Mouse (Mus musculus): ENCODE measurements around the gene Timp2. TPM values are rescaled to one million over a fixed set of nuclear protein-coding genes. Genes with fewer than 3 reads are reported as not detected.

The Timp2 gene
- polyA plus RNA-seq, 1 experiment = 8.4 TPM

DNA sequence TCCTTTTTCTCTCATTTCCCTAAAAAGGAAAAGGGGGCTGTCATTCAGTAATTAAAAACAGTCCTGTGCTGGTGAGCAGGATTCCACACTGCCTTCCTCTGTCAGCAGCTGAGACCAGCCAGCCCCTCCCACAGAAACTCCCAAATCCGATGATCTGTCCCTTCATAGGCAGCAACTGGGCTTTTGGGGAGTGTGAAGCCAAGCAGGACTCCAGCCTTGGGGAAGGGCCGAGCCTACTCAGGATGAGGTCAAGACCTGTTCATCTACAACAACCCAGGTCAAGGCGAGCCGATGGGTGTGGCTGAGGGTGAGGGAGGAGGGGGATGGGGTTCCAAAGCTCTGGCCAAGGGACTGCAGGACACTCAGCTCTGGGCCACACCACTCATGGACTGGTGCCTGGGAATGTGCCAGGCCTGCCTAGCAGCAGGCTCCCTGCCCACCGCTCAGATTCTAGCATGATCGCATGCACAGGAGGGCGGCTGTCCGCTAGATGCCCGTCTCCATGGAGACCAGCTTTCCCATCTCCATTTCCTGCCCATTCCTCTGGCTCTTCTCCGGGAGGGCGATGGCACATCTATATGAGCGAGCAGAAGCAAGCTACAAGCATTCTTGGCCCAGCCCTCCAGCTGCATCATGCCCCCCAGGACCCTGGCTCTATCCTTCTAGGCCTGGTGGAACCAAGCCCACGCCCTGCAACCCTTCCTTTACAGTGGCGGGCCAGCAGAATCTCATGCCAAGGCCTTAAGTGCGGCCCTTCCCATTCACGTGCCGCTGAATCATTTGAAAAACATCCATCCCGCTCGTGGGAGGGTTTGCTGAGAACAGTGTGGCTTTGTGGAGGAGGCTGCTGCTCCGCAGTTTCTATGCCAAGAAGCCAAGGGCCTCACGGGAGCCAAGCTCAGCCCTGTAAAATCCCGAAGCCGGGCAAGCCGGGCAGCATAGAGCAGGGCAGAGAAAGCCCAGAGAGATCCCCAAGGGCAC is 28.3 kb downstream of the Timp2 start:
- H3K4me1 ChIP-seq = peaks cover 9% of the 10 kb centered on the region
- H3K4me3 ChIP-seq (replicated peaks) = no peak overlapping the region
- H3K36me3 ChIP-seq (replicated peaks; ENCODE audit: low read length) = no peaks in the 10 kb centered on the region
- TF ChIP-seq FLI1 (IDR thresholded peaks at IDR 0.05; ENCODE audit: low read length) (no peak), GATA1 (IDR thresholded peaks at IDR 0.05; ENCODE audit: borderline replicate concordance, low read length) (no peak)
- peaks cover 81% of the 10 kb centered on the region for H3K27me3 ChIP-seq (replicated peaks)
- H3K9me3 ChIP-seq = no peaks in the 10 kb centered on the region

DNA sequence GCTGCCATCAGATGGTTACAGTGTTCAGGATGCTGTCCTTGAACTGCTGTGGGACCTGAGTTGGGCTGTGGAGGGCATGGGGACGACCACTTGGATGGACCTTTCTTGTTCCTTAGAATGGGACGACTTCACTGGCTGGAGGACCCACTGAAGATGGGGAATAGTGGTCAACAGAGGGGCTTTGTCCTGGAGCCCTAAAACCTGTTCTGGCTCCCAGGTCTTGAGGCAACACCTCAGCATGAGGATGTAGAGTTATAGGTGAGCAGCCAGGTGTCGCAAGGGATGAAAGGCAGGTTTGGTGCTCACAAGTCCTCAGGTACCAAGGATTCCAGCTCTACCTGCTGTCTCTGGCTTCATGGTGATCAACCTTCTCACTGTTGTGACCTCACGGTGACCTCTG is 29.0 kb downstream of the Timp2 start:
- no peak for TF ChIP-seq GATA1 (IDR thresholded peaks at IDR 0.05; ENCODE audit: borderline replicate concordance, low read length)
- TF ChIP-seq FLI1 (IDR thresholded peaks at IDR 0.05; ENCODE audit: low read length) = no peak
- no peaks in the 10 kb centered on the region for H3K9me3 ChIP-seq
- no peaks in the 10 kb centered on the region for H3K36me3 ChIP-seq (replicated peaks; ENCODE audit: low read length)
- peaks cover 9% of the 10 kb centered on the region for H3K4me1 ChIP-seq
- peaks cover 84% of the 10 kb centered on the region for H3K27me3 ChIP-seq (replicated peaks)
- peak overlapping the region; percentile 23 for H3K4me3 ChIP-seq (replicated peaks)

DNA sequence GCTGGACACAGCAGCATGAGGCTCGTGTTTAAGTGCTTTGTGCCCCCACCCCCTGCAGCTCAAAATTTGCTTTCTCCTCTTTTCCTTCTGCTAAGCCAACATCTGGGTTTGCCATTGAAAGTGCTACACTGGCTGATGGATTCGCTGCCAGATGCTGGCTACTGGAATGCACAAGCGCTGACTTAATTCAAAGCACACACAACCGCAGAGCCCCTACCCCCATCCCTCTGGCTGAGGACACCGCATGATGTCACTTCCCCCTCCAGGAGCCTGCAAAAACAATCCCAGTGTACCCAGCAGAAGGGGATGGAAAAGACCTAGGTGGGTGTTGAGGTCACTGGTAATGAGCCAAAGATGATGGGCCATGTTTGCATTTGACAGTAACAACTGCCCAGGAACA is 31.0 kb downstream of the Timp2 start:
- Histone ChIP-seq H3K36me3 (replicated peaks; ENCODE audit: low read length) (no peaks in the 10 kb centered on the region), H3K4me3 (replicated peaks) (no peak overlapping the region), H3K27me3 (replicated peaks) (peaks cover 86% of the 10 kb centered on the region), H3K4me1 (peaks cover 9% of the 10 kb centered on the region), H3K9me3 (no peaks in the 10 kb centered on the region)
- TF ChIP-seq FLI1 (IDR thresholded peaks at IDR 0.05; ENCODE audit: low read length) (no peak), GATA1 (IDR thresholded peaks at IDR 0.05; ENCODE audit: borderline replicate concordance, low read length) (no peak)

DNA sequence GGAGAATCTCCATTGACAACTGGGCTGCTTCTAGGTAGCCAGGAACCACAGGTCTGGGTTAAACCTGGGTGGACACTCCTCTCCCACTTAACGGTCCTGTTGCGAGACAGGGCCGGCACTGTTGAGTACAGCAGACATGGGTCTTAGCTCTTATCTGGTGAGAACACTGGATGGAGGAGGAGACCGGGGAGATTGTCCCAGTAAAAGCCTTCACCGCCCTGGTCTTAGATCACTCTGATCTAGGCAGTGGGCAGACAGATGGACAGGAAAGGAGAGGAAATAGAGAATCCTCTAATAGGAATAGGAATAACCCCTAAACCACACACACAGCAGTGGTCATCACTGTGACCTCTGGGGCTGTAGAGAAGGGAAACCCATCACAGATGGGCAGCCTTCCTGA is 31.6 kb downstream of the Timp2 start:
- no peak for TF ChIP-seq GATA1 (IDR thresholded peaks at IDR 0.05; ENCODE audit: borderline replicate concordance, low read length)
- TF ChIP-seq FLI1 (IDR thresholded peaks at IDR 0.05; ENCODE audit: low read length) = no peak
- Histone ChIP-seq H3K9me3 (no peaks in the 10 kb centered on the region), H3K4me3 (replicated peaks) (no peak overlapping the region), H3K36me3 (replicated peaks; ENCODE audit: low read length) (no peaks in the 10 kb centered on the region), H3K27me3 (replicated peaks) (peaks cover 90% of the 10 kb centered on the region), H3K4me1 (peaks cover 9% of the 10 kb centered on the region)

DNA sequence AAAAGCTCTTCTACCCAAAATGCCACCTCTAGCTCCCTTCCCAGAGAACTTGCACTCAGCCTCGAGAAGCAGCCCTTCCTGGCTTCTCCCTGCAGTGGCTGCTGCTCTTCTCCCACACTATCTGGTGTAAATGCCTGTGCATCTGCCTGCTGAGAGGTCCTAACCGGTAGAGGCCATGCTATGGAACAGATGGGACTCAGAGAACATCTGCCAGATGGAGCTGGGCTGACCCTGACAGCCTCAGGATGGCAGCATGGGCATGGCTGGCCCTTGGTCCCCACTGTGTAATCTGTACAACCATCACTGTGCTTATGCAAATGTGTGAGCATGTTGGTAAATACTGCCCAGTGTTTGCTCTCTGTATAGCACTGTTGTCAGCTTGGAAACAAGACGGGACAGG is 32.9 kb downstream of the Timp2 start:
- Histone ChIP-seq H3K4me1 (peaks cover 9% of the 10 kb centered on the region), H3K9me3 (no peaks in the 10 kb centered on the region), H3K27me3 (replicated peaks) (peaks cover 82% of the 10 kb centered on the region), H3K36me3 (replicated peaks; ENCODE audit: low read length) (no peaks in the 10 kb centered on the region), H3K4me3 (replicated peaks) (no peak overlapping the region)
- TF ChIP-seq FLI1 (IDR thresholded peaks at IDR 0.05; ENCODE audit: low read length) (no peak), GATA1 (IDR thresholded peaks at IDR 0.05; ENCODE audit: borderline replicate concordance, low read length) (no peak)

DNA sequence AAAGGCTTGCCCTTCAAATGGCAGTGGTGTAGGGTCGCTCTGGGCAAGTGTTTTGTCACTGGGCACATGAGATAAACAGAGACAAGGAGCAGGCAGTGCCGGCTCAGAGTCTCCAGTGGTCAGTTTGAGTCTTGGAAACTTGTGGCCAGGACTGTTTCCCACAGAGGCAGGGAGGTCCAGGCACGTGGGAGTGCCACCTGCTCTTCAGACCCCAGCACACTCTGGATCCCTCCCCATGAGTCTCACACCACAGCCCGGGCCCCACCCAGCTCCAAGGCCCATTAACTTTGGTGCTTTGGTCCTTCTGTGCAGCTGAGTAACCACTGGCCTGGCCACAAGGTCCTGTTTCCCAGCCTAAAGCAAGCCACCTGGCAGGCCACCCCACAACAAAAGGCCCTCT is 33.6 kb downstream of the Timp2 start:
- Histone ChIP-seq H3K27me3 (replicated peaks) (peaks cover 80% of the 10 kb centered on the region), H3K9me3 (no peaks in the 10 kb centered on the region)

DNA sequence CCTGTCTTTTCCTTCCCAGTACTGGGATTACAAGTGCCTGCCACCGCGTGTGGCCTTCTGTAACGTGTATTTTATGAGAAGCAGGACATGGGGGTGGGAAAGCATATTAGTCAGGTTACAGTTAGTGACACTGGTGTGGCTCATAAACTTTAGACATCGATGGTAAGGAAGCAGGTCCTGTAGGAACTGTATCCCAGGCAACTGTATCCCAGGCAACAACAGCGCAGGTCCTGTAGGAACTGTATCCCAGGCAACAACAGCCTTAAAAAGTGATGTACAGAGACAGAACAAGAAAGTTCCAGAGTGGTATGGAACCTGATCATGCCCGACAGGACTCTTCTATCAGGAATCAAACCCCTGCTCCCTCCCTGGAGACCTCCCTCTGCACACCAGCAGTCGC is 34.0 kb downstream of the Timp2 start:
- H3K27me3 ChIP-seq (replicated peaks) = peaks cover 77% of the 10 kb centered on the region
- peaks cover 9% of the 10 kb centered on the region for H3K4me1 ChIP-seq
- no peaks in the 10 kb centered on the region for H3K36me3 ChIP-seq (replicated peaks; ENCODE audit: low read length)
- TF ChIP-seq GATA1 (IDR thresholded peaks at IDR 0.05; ENCODE audit: borderline replicate concordance, low read length) = no peak
- TF ChIP-seq FLI1 (IDR thresholded peaks at IDR 0.05; ENCODE audit: low read length) = no peak
- H3K4me3 ChIP-seq (replicated peaks) = no peak overlapping the region
- H3K9me3 ChIP-seq = no peaks in the 10 kb centered on the region

More for the DNA sequence above, 33.6 kb downstream of the Timp2 start:
- H3K36me3 ChIP-seq (replicated peaks; ENCODE audit: low read length) = no peaks in the 10 kb centered on the region
- peaks cover 9% of the 10 kb centered on the region for H3K4me1 ChIP-seq
- TF ChIP-seq GATA1 (IDR thresholded peaks at IDR 0.05; ENCODE audit: borderline replicate concordance, low read length) (no peak), FLI1 (IDR thresholded peaks at IDR 0.05; ENCODE audit: low read length) (no peak)
- no peak overlapping the region for H3K4me3 ChIP-seq (replicated peaks)

DNA sequence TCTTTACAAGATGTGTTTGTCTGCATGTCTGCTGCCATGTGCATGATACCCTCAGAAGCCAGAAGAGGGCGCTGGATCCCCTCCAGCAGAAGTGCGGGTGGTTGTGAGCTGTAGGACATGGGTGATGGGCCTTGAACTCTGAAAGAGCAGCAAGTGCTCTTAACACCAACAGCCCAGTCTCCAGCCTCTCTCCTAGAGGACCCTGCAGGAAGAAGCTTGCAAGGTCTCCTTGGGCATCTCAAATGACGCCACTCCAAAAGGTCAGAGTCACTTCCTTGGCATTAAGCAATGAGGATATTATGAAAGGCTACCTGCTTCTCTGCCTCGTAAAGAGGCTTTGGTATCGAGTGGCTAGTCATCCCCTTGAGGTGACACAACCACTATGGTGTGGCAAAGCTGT is 36.9 kb downstream of the Timp2 start:
- H3K4me3 ChIP-seq (replicated peaks) = no peak overlapping the region
- no peaks in the 10 kb centered on the region for H3K4me1 ChIP-seq
- no peaks in the 10 kb centered on the region for H3K9me3 ChIP-seq
- TF ChIP-seq GATA1 (IDR thresholded peaks at IDR 0.05; ENCODE audit: borderline replicate concordance, low read length) = no peak
- TF ChIP-seq FLI1 (IDR thresholded peaks at IDR 0.05; ENCODE audit: low read length) = no peak
- no peaks in the 10 kb centered on the region for H3K36me3 ChIP-seq (replicated peaks; ENCODE audit: low read length)
- peaks cover 58% of the 10 kb centered on the region for H3K27me3 ChIP-seq (replicated peaks)

DNA sequence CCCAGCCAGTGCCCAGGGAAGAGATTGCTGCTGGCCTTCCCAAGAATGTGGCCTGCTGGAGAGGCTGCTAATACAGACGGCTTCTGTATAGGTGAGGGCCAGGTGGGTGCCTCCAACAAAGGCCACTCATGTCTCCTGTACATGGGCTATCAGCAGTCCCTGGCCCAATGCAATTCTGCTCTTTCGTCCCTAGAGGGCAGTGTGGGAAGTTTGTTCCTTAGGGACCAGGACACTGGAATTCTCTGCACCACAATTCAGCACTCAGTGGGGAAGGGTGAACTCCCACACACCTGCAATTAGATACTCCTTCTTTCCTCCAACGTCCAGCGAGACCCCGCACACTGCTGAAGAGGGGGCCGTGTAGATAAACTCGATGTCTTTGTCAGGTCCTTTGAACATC is 38.4 kb downstream of the Timp2 start:
- no peaks in the 10 kb centered on the region for H3K4me1 ChIP-seq
- TF ChIP-seq FLI1 (IDR thresholded peaks at IDR 0.05; ENCODE audit: low read length) (no peak), GATA1 (IDR thresholded peaks at IDR 0.05; ENCODE audit: borderline replicate concordance, low read length) (no peak)
- H3K27me3 ChIP-seq (replicated peaks) = peaks cover 49% of the 10 kb centered on the region
- H3K4me3 ChIP-seq (replicated peaks) = no peak overlapping the region
- H3K9me3 ChIP-seq = no peaks in the 10 kb centered on the region
- H3K36me3 ChIP-seq (replicated peaks; ENCODE audit: low read length) = no peaks in the 10 kb centered on the region

DNA sequence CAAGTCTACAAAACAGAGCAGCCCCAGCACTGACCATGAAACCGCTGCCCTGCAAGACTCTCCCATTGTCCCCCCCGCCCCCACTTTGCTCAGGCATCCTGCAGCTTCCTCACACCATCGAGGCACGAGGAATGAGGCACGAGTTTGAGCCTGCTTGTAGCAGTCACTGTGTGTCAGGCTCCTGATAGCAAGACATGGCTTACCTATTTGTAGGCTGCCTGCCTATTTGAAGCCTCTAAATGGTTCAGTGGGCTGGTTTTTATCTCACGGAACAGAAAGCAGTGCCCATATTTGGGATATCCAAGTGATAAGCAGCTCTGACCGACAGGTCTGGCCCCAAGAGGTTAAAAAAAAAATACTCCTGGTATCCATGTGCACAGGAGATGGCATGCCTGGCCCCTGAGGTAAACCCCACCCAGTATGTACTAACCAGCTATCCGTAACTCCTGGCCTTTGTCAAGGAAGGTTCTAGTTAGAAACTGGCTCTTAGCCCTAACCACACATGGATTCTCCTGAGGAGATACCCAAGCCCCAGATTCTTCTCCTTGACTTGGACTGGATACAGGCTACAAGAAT is 39.2 kb downstream of the Timp2 start:
- Histone ChIP-seq H3K4me3 (replicated peaks) (no peak overlapping the region), H3K36me3 (replicated peaks; ENCODE audit: low read length) (no peaks in the 10 kb centered on the region), H3K4me1 (peaks cover 7% of the 10 kb centered on the region; the same call in 1 of the 2 replicates), H3K9me3 (no peaks in the 10 kb centered on the region), H3K27me3 (replicated peaks) (peaks cover 40% of the 10 kb centered on the region)
- no peak for TF ChIP-seq GATA1 (IDR thresholded peaks at IDR 0.05; ENCODE audit: borderline replicate concordance, low read length)
- no peak for TF ChIP-seq FLI1 (IDR thresholded peaks at IDR 0.05; ENCODE audit: low read length)
